Mouse (Mus musculus) hindbrain, embryonic 11.5 days (tissue): ENCODE measurements around the gene Sox4. TPM values are rescaled to one million over a fixed set of nuclear protein-coding genes. Genes with fewer than 3 reads are reported as not detected.

Experiments used
- ATAC-seq: fragments of 200-750 bp; cut with Nextera tagmentation; 2 replicates; pipeline ENCODE4 v1.8.0; 2017; ENCODE audit warnings: mild to moderate bottlenecking, moderate TSS enrichment, moderate library complexity; ENCODE audit not compliant: low FRiP score
- DNase-seq: peaks from one replicate; pipeline ENCODE4 v3.0.0-alpha.2; 2015; ENCODE audit warnings: low spot score
- H3K27ac ChIP-seq: fragments of 300-500 bp; sonication (generic); 2 replicates; pipeline ENCODE4 v1.5.1; 2014; ENCODE audit warnings: mild to moderate bottlenecking, low read depth, low read length
- H3K27me3 ChIP-seq: fragments of 300-500 bp; sonication (generic); 2 replicates; pipeline ENCODE4 v1.6.1; 2014; ENCODE audit warnings: mild to moderate bottlenecking, low read length, moderate library complexity, mixed read lengths; ENCODE audit not compliant: control insufficient read depth, insufficient read depth
- H3K36me3 ChIP-seq: fragments of 300-500 bp; sonication (generic); 2 replicates; pipeline ENCODE4 v1.6.1; 2014; ENCODE audit warnings: mild to moderate bottlenecking, low read length, moderate library complexity, mixed read lengths; ENCODE audit not compliant: control insufficient read depth, insufficient read depth
- H3K4me1 ChIP-seq: fragments of 300-500 bp; sonication (generic); replicated peaks from 2 replicates; pipeline ENCODE4 v1.6.1; 2014; ENCODE audit warnings: low read length, mixed read lengths; ENCODE audit not compliant: control insufficient read depth, insufficient read depth
- H3K4me2 ChIP-seq: fragments of 300-500 bp; sonication (generic); replicated peaks from 2 replicates; pipeline ENCODE4 v1.6.1; 2014; ENCODE audit warnings: mild to moderate bottlenecking, low read depth, low read length
- H3K4me3 ChIP-seq: fragments of 300-500 bp; sonication (generic); 2 replicates; pipeline ENCODE4 v1.5.1; 2014; ENCODE audit warnings: low read depth, low read length
- H3K9ac ChIP-seq: fragments of 300-500 bp; sonication (generic); 2 replicates; pipeline ENCODE4 v1.6.1; 2014; ENCODE audit warnings: low read depth, low read length
- H3K9me3 ChIP-seq: fragments of 300-500 bp; sonication (generic); 2 replicates; pipeline ENCODE4 v1.6.1; 2016; ENCODE audit warnings: low read length; ENCODE audit not compliant: control insufficient read depth
- WGBS: fragments of 180-500 bp; shearing (Covaris S2); extraction: QIAGEN DNeasy Blood & Tissue Kit; methylation state at CpG from one replicate; pipeline ENCODE4 v1.1.7; 2014; 5-methylcytosine and 5-hydroxymethylcytosine counted together
- polyA plus RNA-seq: library from polyadenylated mRNA; unstranded; fragments of >200 nt; fragmentation: Nextera tagmentation; extraction: Ambion mirVana; gene quantifications from 2 replicates; pipeline ENCODE4 v1.2.1, GENCODE M21; 2014

Sox4 gene
- polyA plus RNA-seq, 1 experiment from 2014 or later = 139 TPM

- no peak overlapping the region for H3K9ac ChIP-seq
- H3K4me1 ChIP-seq = no peaks in the 10 kb centered on the region
- ATAC-seq (no peak), DNase-seq (no peak)
- H3K27me3 ChIP-seq = no peaks in the 10 kb centered on the region
- no peak overlapping the region for H3K27ac ChIP-seq
- H3K4me3 ChIP-seq = no peak overlapping the region
- 35% methylated on average over 3 of the region's 3 CpGs for WGBS
- H3K36me3 ChIP-seq = no peaks in the 10 kb centered on the region
- no peaks in the 10 kb centered on the region for H3K9me3 ChIP-seq
- no peak overlapping the region for H3K4me2 ChIP-seq
Observed at GRCm38 (mm10) chr13:28931776-28932175, 21.7 kb downstream of the Sox4 start.

GRCm38 (mm10) chr13:28931266-28931665, 22.2 kb downstream of the Sox4 start:
- DNase-seq = no peak
- 81% methylated on average over 3 of the region's 3 CpGs for WGBS
- no peak overlapping the region for H3K27ac ChIP-seq
- no peaks in the 10 kb centered on the region for H3K36me3 ChIP-seq
- H3K4me1 ChIP-seq = no peaks in the 10 kb centered on the region
- no peaks in the 10 kb centered on the region for H3K9me3 ChIP-seq
- no peak overlapping the region for H3K4me2 ChIP-seq
- no peak for ATAC-seq
- no peak overlapping the region for H3K9ac ChIP-seq
- no peaks in the 10 kb centered on the region for H3K27me3 ChIP-seq
- H3K4me3 ChIP-seq = no peak overlapping the region

GRCm38 (mm10) chr13:28930364-28930763, 23.1 kb downstream of the Sox4 start:
- H3K27ac ChIP-seq = no peak overlapping the region
- H3K4me3 ChIP-seq = no peak overlapping the region
- no peak overlapping the region for H3K9ac ChIP-seq
- 68% methylated on average over 4 of the region's 4 CpGs for WGBS
- no peaks in the 10 kb centered on the region for H3K9me3 ChIP-seq
- ATAC-seq = no peak
- no peak for DNase-seq
- H3K27me3 ChIP-seq = no peaks in the 10 kb centered on the region
- no peaks in the 10 kb centered on the region for H3K4me1 ChIP-seq
- H3K36me3 ChIP-seq = no peaks in the 10 kb centered on the region
- no peak overlapping the region for H3K4me2 ChIP-seq

GRCm38 (mm10) chr13:28929936-28930335, 23.6 kb downstream of the Sox4 start:
- DNase-seq = no peak
- Histone ChIP-seq H3K9ac (no peak overlapping the region), H3K27ac (no peak overlapping the region), H3K27me3 (no peaks in the 10 kb centered on the region), H3K4me3 (no peak overlapping the region), H3K4me1 (no peaks in the 10 kb centered on the region), H3K36me3 (no peaks in the 10 kb centered on the region), H3K9me3 (no peaks in the 10 kb centered on the region), H3K4me2 (no peak overlapping the region)
- no peak for ATAC-seq
- WGBS = 29% methylated on average over 3 of the region's 3 CpGs

- Histone ChIP-seq H3K4me1 (no peaks in the 10 kb centered on the region), H3K4me3 (no peak overlapping the region), H3K4me2 (no peak overlapping the region), H3K9me3 (no peaks in the 10 kb centered on the region), H3K36me3 (no peaks in the 10 kb centered on the region), H3K27ac (no peak overlapping the region), H3K9ac (no peak overlapping the region), H3K27me3 (no peaks in the 10 kb centered on the region)
- ATAC-seq (no peak), DNase-seq (no peak)
- WGBS = 91% methylated on average over 3 of the region's 3 CpGs
Observed at GRCm38 (mm10) chr13:28923136-28923535, 30.4 kb downstream of the Sox4 start.

GRCm38 (mm10) chr13:28917379-28918250, 35.9 kb downstream of the Sox4 start:
- H3K36me3 ChIP-seq = no peaks in the 10 kb centered on the region
- ATAC-seq = no peak
- no peak overlapping the region for H3K9ac ChIP-seq
- WGBS = 84% methylated on average over 10 of the region's 10 CpGs
- H3K4me3 ChIP-seq = no peak overlapping the region
- no peak overlapping the region for H3K4me2 ChIP-seq
- no peaks in the 10 kb centered on the region for H3K9me3 ChIP-seq
- H3K4me1 ChIP-seq = no peaks in the 10 kb centered on the region
- no peak overlapping the region for H3K27ac ChIP-seq
- no peaks in the 10 kb centered on the region for H3K27me3 ChIP-seq
- DNase-seq = no peak

- Histone ChIP-seq H3K9ac (no peak overlapping the region), H3K36me3 (no peaks in the 10 kb centered on the region), H3K9me3 (no peaks in the 10 kb centered on the region), H3K4me3 (no peak overlapping the region), H3K4me2 (no peak overlapping the region), H3K4me1 (no peaks in the 10 kb centered on the region), H3K27me3 (no peaks in the 10 kb centered on the region), H3K27ac (no peak overlapping the region)
- DNase-seq = no peak
- ATAC-seq = no peak
- WGBS = 84% methylated on average over 6 of the region's 6 CpGs
Observed at GRCm38 (mm10) chr13:28913656-28914055, 39.9 kb downstream of the Sox4 start.

- DNase-seq (no peak), ATAC-seq (no peak)
- no peaks in the 10 kb centered on the region for H3K4me1 ChIP-seq
- no peaks in the 10 kb centered on the region for H3K36me3 ChIP-seq
- H3K4me3 ChIP-seq = no peak overlapping the region
- no peaks in the 10 kb centered on the region for H3K9me3 ChIP-seq
- no peak overlapping the region for H3K9ac ChIP-seq
- no peaks in the 10 kb centered on the region for H3K27me3 ChIP-seq
- H3K27ac ChIP-seq = no peak overlapping the region
- no peak overlapping the region for H3K4me2 ChIP-seq
- WGBS = 94% methylated on average over 10 of the region's 10 CpGs
Observed at GRCm38 (mm10) chr13:28906981-28907380, 46.5 kb downstream of the Sox4 start.
